Mouse (Mus musculus): Measurements from ENCODE around the gene Rbm38.

GRCm38 (mm10) chr2:173022056-173022681 is 1.9 kb downstream of the Rbm38 start:
- no peak for TF ChIP-seq CTCF (IDR thresholded peaks at IDR 0.05; ENCODE audit: low read depth)
- no peak for TF ChIP-seq EP300 (IDR thresholded peaks at IDR 0.05; ENCODE audit: low read depth)
